Mouse (Mus musculus): ENCODE measurements around the gene Prps1. TPM values are rescaled to one million over a fixed set of nuclear protein-coding genes. Genes with fewer than 3 reads are reported as not detected.

Gene Prps1
- polyA plus RNA-seq, 1 experiment = not detected

DNA sequence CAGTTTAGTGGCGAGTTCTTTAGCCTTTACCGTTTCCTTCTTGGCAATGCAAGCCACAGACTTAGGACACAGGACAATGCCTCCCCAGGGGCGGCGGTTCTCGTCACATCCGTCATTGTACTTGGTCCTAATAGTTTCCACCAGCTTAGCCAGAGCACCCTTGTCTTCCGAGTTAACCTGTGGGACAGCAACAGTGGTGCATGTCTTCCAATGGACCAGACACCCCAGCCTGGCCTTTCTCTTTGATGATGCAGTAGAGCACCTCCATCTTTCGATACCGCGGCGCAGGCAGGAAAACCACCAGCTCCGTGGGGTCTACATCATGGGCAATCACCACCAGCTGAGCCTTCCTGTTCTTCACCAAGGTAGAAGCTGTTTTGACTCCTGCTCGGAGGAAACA lies 10.9 kb upstream of the Prps1 start:
- no peak overlapping the region for H3K27ac ChIP-seq (ENCODE audit: insufficient read depth, low read depth, low read length)
- 82% methylated on average over 13 of the region's 13 CpGs for WGBS
- no peak overlapping the region for H3K4me3 ChIP-seq (ENCODE audit: insufficient read depth, low read depth, low read length)
- no peaks in the 10 kb centered on the region for H3K4me1 ChIP-seq (ENCODE audit: control insufficient read depth, insufficient read depth, low read length)
- TF ChIP-seq POLR2A (IDR thresholded peaks at IDR 0.05; ENCODE audit: insufficient read depth, low read depth, low read length) = no peak
- no peak for TF ChIP-seq CTCF (IDR thresholded peaks at IDR 0.05; ENCODE audit: insufficient read depth, low read depth, low read length)

DNA sequence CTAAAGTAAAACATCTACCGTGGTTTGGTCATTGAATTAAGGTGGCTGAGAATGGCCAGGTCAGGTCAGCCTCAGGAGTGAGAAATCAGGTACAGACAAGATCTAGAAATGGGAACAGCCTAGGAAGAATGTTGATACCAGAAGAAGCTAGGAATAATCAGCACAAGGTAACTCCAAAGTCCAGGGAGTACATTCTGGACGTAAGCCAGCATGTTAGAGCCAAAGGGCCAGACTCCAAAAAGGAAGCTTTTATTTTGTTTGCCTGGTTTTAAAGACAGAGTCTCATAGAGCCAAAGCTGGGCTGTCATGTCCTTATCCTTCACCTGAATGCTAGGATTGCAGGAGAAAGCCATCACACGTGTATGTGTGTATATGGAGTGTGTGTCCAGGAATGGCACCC lies 6.3 kb upstream of the Prps1 start:
- no peak for TF ChIP-seq POLR2A (IDR thresholded peaks at IDR 0.05; ENCODE audit: insufficient read depth, low read depth, low read length)
- no peak for TF ChIP-seq CTCF (IDR thresholded peaks at IDR 0.05; ENCODE audit: insufficient read depth, low read depth, low read length)
- Histone ChIP-seq H3K4me3 (ENCODE audit: insufficient read depth, low read depth, low read length) (no peak overlapping the region), H3K4me1 (ENCODE audit: control insufficient read depth, insufficient read depth, low read length) (no peaks in the 10 kb centered on the region), H3K27ac (ENCODE audit: insufficient read depth, low read depth, low read length) (no peak overlapping the region)
- WGBS = 74% methylated on average over 3 of the region's 3 CpGs

DNA sequence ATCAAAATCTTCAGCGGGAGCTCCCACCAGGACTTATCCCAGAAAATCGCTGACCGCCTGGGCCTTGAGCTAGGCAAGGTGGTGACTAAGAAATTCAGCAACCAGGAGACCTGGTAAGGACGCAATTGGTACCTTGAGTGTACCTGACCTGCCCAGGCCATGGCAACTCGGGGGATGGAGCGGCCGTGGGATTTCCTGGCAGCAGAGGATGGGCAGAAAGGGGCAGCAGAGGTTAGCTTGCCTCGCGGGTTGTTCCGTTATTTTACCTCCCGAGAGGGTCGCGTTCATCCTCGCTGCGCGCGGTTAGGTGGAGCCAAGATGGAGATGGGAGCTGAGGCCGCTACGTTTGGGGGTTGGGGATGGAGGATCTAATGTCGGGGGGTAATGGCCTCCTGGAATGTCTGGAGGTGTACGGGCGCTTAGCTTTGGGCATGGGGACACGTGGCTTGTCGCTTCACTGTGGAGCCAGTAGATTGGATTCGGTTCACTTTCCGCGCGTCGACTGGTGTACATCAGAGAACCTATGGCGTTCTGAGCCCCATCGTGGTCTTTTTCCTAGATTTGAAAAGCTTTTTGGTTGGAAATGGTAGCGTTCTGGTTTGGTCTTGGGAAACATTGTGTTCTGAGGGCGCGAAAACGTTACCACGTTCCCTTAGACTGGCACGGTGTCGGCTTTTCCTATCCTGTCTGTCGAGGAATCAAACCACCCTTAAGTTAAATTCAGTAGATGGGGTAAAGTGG lies 508 bp downstream of the Prps1 start:
- Histone ChIP-seq H3K27ac (ENCODE audit: insufficient read depth, low read depth, low read length) (peak overlapping the region; percentile 82), H3K4me1 (ENCODE audit: control insufficient read depth, insufficient read depth, low read length) (no peaks in the 10 kb centered on the region), H3K4me3 (ENCODE audit: insufficient read depth, low read depth, low read length) (peak overlapping the region; percentile 83)
- TF ChIP-seq POLR2A (IDR thresholded peaks at IDR 0.05; ENCODE audit: insufficient read depth, low read depth, low read length) (no peak; the same call in 1 of the 2 replicates), CTCF (IDR thresholded peaks at IDR 0.05; ENCODE audit: insufficient read depth, low read depth, low read length) (no peak)
- WGBS = 16% methylated on average over 39 of the region's 39 CpGs

DNA sequence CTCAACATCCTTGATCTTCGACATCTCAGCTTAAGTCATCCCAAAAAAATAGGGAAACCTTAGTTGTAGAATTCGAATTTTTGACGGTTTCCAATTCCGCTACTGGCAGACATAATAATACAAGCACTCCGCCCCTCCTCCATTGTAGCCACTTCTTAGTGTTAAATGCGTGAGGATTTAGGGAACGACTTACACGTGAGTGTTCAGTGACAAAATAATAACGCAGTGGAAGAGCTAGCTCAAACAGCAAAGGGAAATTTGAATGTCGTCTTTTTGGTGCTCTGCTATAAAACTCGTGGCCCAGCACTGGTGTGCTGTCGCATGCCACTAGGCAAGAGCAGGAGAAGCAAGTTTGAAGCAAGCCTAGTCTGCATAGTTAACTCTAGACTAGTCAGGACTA lies 1.1 kb downstream of the Prps1 start:
- Histone ChIP-seq H3K4me1 (ENCODE audit: control insufficient read depth, insufficient read depth, low read length) (no peaks in the 10 kb centered on the region), H3K27ac (ENCODE audit: insufficient read depth, low read depth, low read length) (no peak overlapping the region), H3K4me3 (ENCODE audit: insufficient read depth, low read depth, low read length) (peak overlapping the region; percentile 83)
- TF ChIP-seq CTCF (IDR thresholded peaks at IDR 0.05; ENCODE audit: insufficient read depth, low read depth, low read length) = no peak
- no peak for TF ChIP-seq POLR2A (IDR thresholded peaks at IDR 0.05; ENCODE audit: insufficient read depth, low read depth, low read length)
- 20% methylated on average over 12 of the region's 12 CpGs for WGBS

- TF ChIP-seq CTCF (IDR thresholded peaks at IDR 0.05; ENCODE audit: insufficient read depth, low read depth, low read length) (no peak), POLR2A (IDR thresholded peaks at IDR 0.05; ENCODE audit: insufficient read depth, low read depth, low read length) (no peak)
- 91% methylated on average over 6 of the region's 6 CpGs for WGBS
- Histone ChIP-seq H3K27ac (ENCODE audit: insufficient read depth, low read depth, low read length) (no peak overlapping the region), H3K4me3 (ENCODE audit: insufficient read depth, low read depth, low read length) (no peak overlapping the region), H3K4me1 (ENCODE audit: control insufficient read depth, insufficient read depth, low read length) (no peaks in the 10 kb centered on the region)
Observed at GRCm38 (mm10) chrX:140478231-140478630, 21.8 kb downstream of the Prps1 start.

GRCm38 (mm10) chrX:140479171-140479570 lies 22.8 kb downstream of the Prps1 start:
- Histone ChIP-seq H3K27ac (ENCODE audit: insufficient read depth, low read depth, low read length) (no peak overlapping the region), H3K4me1 (ENCODE audit: control insufficient read depth, insufficient read depth, low read length) (no peaks in the 10 kb centered on the region), H3K4me3 (ENCODE audit: insufficient read depth, low read depth, low read length) (no peak overlapping the region)
- no peak for TF ChIP-seq CTCF (IDR thresholded peaks at IDR 0.05; ENCODE audit: insufficient read depth, low read depth, low read length)
- TF ChIP-seq POLR2A (IDR thresholded peaks at IDR 0.05; ENCODE audit: insufficient read depth, low read depth, low read length) = no peak
- WGBS = 46% methylated on average over 5 of the region's 5 CpGs

GRCm38 (mm10) chrX:140489174-140489573 lies 32.8 kb downstream of the Prps1 start:
- H3K4me1 ChIP-seq (ENCODE audit: control insufficient read depth, insufficient read depth, low read length) = no peaks in the 10 kb centered on the region
- H3K27ac ChIP-seq (ENCODE audit: insufficient read depth, low read depth, low read length) = no peak overlapping the region
- H3K4me3 ChIP-seq (ENCODE audit: insufficient read depth, low read depth, low read length) = no peak overlapping the region
- WGBS = 93% methylated on average over 1 of the region's 1 CpGs
- TF ChIP-seq CTCF (IDR thresholded peaks at IDR 0.05; ENCODE audit: insufficient read depth, low read depth, low read length) = no peak
- TF ChIP-seq POLR2A (IDR thresholded peaks at IDR 0.05; ENCODE audit: insufficient read depth, low read depth, low read length) = no peak

DNA sequence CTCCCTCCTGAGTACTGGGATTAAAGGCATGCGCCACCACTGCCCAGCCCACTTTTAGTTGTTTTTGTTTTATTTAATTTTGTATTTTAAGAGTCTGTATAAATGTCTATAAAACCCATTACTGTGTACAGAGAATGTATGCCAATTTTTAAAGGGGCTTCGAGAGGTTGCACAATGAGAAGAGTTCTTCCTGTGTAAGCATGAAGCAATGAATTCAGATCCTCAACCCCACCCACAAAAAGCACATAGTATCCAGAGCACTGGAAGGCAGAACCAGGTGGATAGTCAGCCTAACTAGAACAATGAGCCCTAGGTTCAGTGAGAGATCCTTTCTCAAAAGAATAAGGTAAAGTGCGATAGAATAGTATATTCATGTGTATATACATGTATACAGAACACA lies 33.8 kb downstream of the Prps1 start:
- no peak for TF ChIP-seq POLR2A (IDR thresholded peaks at IDR 0.05; ENCODE audit: insufficient read depth, low read depth, low read length)
- no peak for TF ChIP-seq CTCF (IDR thresholded peaks at IDR 0.05; ENCODE audit: insufficient read depth, low read depth, low read length)
- H3K27ac ChIP-seq (ENCODE audit: insufficient read depth, low read depth, low read length) = no peak overlapping the region
- H3K4me1 ChIP-seq (ENCODE audit: control insufficient read depth, insufficient read depth, low read length) = no peaks in the 10 kb centered on the region
- no peak overlapping the region for H3K4me3 ChIP-seq (ENCODE audit: insufficient read depth, low read depth, low read length)
- 95% methylated on average over 3 of the region's 3 CpGs for WGBS

GRCm38 (mm10) chrX:140491884-140492571 lies 35.6 kb downstream of the Prps1 start:
- no peak for TF ChIP-seq POLR2A (IDR thresholded peaks at IDR 0.05; ENCODE audit: insufficient read depth, low read depth, low read length)
- no peak for TF ChIP-seq CTCF (IDR thresholded peaks at IDR 0.05; ENCODE audit: insufficient read depth, low read depth, low read length)
- H3K27ac ChIP-seq (ENCODE audit: insufficient read depth, low read depth, low read length) = no peak overlapping the region
- no peaks in the 10 kb centered on the region for H3K4me1 ChIP-seq (ENCODE audit: control insufficient read depth, insufficient read depth, low read length)
- 49% methylated on average over 10 of the region's 10 CpGs for WGBS
- no peak overlapping the region for H3K4me3 ChIP-seq (ENCODE audit: insufficient read depth, low read depth, low read length)
